In genomic region chr2:50609086-50609485, GRCm38 (mm10) we compare ENCODE assay signal across 9 mouse cellular contexts.
A peak's percentile ranks its signal among the peaks of the same experiment; 100 is the strongest.
DNase-seq lines count a peak whose midpoint lies in the region; ATAC-seq and TF ChIP-seq lines count a peak whose summit lies in the region.
"Had no signal": no experiment of that assay in that cellular context is flagged by ENCODE, and none has a peak within 500 bp of the region (broad histone marks: within the 10 kb centered on the region; RNA-seq: fewer than 3 reads in every experiment).

No protein-coding gene starts in this region.

- no peak overlapping the region for H3K4me3 ChIP-seq in lung, adult 2 months (replicated peaks; ENCODE audit: extremely low read depth, low read depth, low read length)
- H3K4me3 ChIP-seq in forebrain, embryonic 15.5 days = no peak overlapping the region
- H3K4me3 ChIP-seq: neural tube, embryonic 13.5 days had no signal

- TF ChIP-seq CTCF in lung, adult 2 months (IDR thresholded peaks at IDR 0.05; ENCODE audit: insufficient read depth, low read length) = peak; percentile 75

- H3K9ac ChIP-seq in forebrain, embryonic 15.5 days (replicated peaks) = no peak overlapping the region
- H3K9ac ChIP-seq: neural tube, embryonic 13.5 days had no signal

- no peaks in the 10 kb centered on the region for H3K4me1 ChIP-seq in lung, adult 2 months (ENCODE audit: control insufficient read depth, insufficient read depth, low read length)
- H3K4me1 ChIP-seq in forebrain, embryonic 15.5 days = no peaks in the 10 kb centered on the region
- H3K4me1 ChIP-seq: neural tube, embryonic 13.5 days had no signal

- no peaks in the 10 kb centered on the region for H3K27me3 ChIP-seq in forebrain, embryonic 15.5 days
- H3K27me3 ChIP-seq: neural tube, embryonic 13.5 days had no signal

- no peak overlapping the region for H3K27ac ChIP-seq in forebrain, embryonic 15.5 days (replicated peaks)
- H3K27ac ChIP-seq: neural tube, embryonic 13.5 days had no signal

- no peak for TF ChIP-seq POLR2A in lung, adult 2 months (IDR thresholded peaks at IDR 0.05; ENCODE audit: borderline replicate concordance, extremely low read depth, low read depth, low read length)

- H3K9me3 ChIP-seq in forebrain, embryonic 15.5 days = no peaks in the 10 kb centered on the region
- H3K9me3 ChIP-seq: neural tube, embryonic 13.5 days had no signal

- 48% methylated on average over 1 of the region's 1 CpGs for WGBS in lung, adult 2 months
- 54% methylated on average over 1 of the region's 1 CpGs for WGBS in forebrain, embryonic 15.5 days

- no peaks in the 10 kb centered on the region for H3K36me3 ChIP-seq in forebrain, embryonic 15.5 days
- H3K36me3 ChIP-seq: neural tube, embryonic 13.5 days had no signal

- no peak for ATAC-seq in forebrain, embryonic 15.5 days (replicated peaks)

- intact Hi-C loops in left cerebral cortex, postnatal 4 days (cut with DNase I) = no loop called here
- intact Hi-C loops in left cerebral cortex, postnatal 25 days (cut with DNase I) = loop anchor here (5.0 kb wide), 1 partner anchor 538 kb away; the partner anchor contains the start of gene Rnd3

- no peak overlapping the region for H3K4me2 ChIP-seq in forebrain, embryonic 15.5 days (replicated peaks)
- H3K4me2 ChIP-seq: neural tube, embryonic 13.5 days had no signal

- DNase-seq in left cerebral cortex, postnatal 4 days = peak; percentile 21
- DNase-seq in left cerebral cortex, postnatal 25 days (ENCODE audit: low spot score in 2 of 2) = no peak
- DNase-seq in adrenal gland, postnatal 14 days = peak; percentile 60
- DNase-seq in embryo, embryonic 11 days = peak; percentile 34
- DNase-seq in lung, adult 2 months = peak; percentile 18
- DNase-seq in urinary bladder, postnatal 25 days (ENCODE audit: low spot score) = peak; percentile 23
- DNase-seq in left cerebral cortex, adult 8-10 months (ENCODE audit: low spot score in 2 of 2) = no peak

Comparison
In these comparisons a context has a peak if more than half of its experiments do, and no peak if none do; other contexts are left out.
1. DNase-seq: peak in left cerebral cortex, postnatal 4 days (single experiment), adrenal gland, postnatal 14 days (single experiment), embryo, embryonic 11 days (single experiment), lung, adult 2 months (single experiment) and urinary bladder, postnatal 25 days (single experiment); none in left cerebral cortex, postnatal 25 days (0 of 2) and left cerebral cortex, adult 8-10 months (0 of 2).